Mouse (Mus musculus): ENCODE measurements around the gene 1520401A03Rik. TPM values are rescaled to one million over a fixed set of nuclear protein-coding genes. Genes with fewer than 3 reads are reported as not detected.
A peak's percentile ranks its signal among the peaks of the same experiment; 100 is the strongest.

The 1520401A03Rik gene
- polyA plus RNA-seq, 1 experiment from 2014 or later: 0.08 TPM

DNA sequence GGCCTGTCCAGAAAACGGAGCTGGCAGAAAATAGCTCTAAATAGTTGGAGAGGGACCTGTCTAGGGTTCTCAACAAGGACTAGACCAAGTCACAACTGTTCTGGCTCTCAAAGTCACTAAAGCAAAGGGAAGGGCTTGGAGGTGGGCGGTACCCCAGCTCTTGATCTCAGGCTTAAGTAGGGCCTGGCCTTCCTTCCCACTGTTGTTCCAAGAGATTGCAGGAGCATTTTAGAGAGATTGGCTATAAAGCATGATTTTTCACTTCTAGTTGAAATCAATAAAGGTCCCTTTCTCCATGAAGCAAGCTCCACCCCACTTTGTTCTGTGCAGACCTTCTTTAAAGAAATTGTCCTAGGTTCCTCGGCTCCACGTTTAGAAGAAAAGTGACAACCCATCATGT is 2.9 kb upstream of the 1520401A03Rik start:
- DNase-seq (ENCODE audit: low spot score) (no peak), ATAC-seq (ENCODE audit: low FRiP score) (no peak)
- Histone ChIP-seq H3K9ac (ENCODE audit: low read depth, low read length) (peak overlapping the region; percentile 76), H3K4me3 (ENCODE audit: low read depth, low read length) (no peak overlapping the region), H3K4me2 (replicated peaks; ENCODE audit: low read depth, low read length) (peak overlapping the region; percentile 94), H3K36me3 (ENCODE audit: control insufficient read depth, insufficient read depth, low read length) (no peaks in the 10 kb centered on the region), H3K27me3 (ENCODE audit: control insufficient read depth, insufficient read depth, low read length) (no peaks in the 10 kb centered on the region), H3K9me3 (ENCODE audit: control insufficient read depth, low read length) (no peaks in the 10 kb centered on the region), H3K27ac (ENCODE audit: low read depth, low read length) (no peak overlapping the region), H3K4me1 (replicated peaks; ENCODE audit: control insufficient read depth, insufficient read depth, low read length) (no peaks in the 10 kb centered on the region)
- 60% methylated on average over 4 of the region's 4 CpGs for WGBS

- Histone ChIP-seq H3K4me2 (replicated peaks; ENCODE audit: low read depth, low read length) (no peak overlapping the region), H3K27me3 (ENCODE audit: control insufficient read depth, insufficient read depth, low read length) (no peaks in the 10 kb centered on the region), H3K9ac (ENCODE audit: low read depth, low read length) (no peak overlapping the region), H3K36me3 (ENCODE audit: control insufficient read depth, insufficient read depth, low read length) (no peaks in the 10 kb centered on the region), H3K27ac (ENCODE audit: low read depth, low read length) (no peak overlapping the region), H3K4me3 (ENCODE audit: low read depth, low read length) (no peak overlapping the region), H3K9me3 (ENCODE audit: control insufficient read depth, low read length) (no peaks in the 10 kb centered on the region), H3K4me1 (replicated peaks; ENCODE audit: control insufficient read depth, insufficient read depth, low read length) (no peaks in the 10 kb centered on the region)
- DNase-seq (ENCODE audit: low spot score) (no peak), ATAC-seq (ENCODE audit: low FRiP score) (no peak)
- 80% methylated on average over 2 of the region's 2 CpGs for WGBS
Observed at GRCm38 (mm10) chr17:23721886-23722285, 697 bp downstream of the 1520401A03Rik start.

GRCm38 (mm10) chr17:23719455-23719854 is 3.1 kb downstream of the 1520401A03Rik start:
- WGBS: 21% methylated on average over 1 of the region's 1 CpGs
- no peak for ATAC-seq (ENCODE audit: low FRiP score)
- no peaks in the 10 kb centered on the region for H3K36me3 ChIP-seq (ENCODE audit: control insufficient read depth, insufficient read depth, low read length)
- DNase-seq (ENCODE audit: low spot score): no peak
- H3K4me1 ChIP-seq (replicated peaks; ENCODE audit: control insufficient read depth, insufficient read depth, low read length): no peaks in the 10 kb centered on the region
- no peak overlapping the region for H3K9ac ChIP-seq (ENCODE audit: low read depth, low read length)
- no peak overlapping the region for H3K4me2 ChIP-seq (replicated peaks; ENCODE audit: low read depth, low read length)
- H3K27me3 ChIP-seq (ENCODE audit: control insufficient read depth, insufficient read depth, low read length): no peaks in the 10 kb centered on the region
- H3K9me3 ChIP-seq (ENCODE audit: control insufficient read depth, low read length): no peaks in the 10 kb centered on the region
- H3K4me3 ChIP-seq (ENCODE audit: low read depth, low read length): no peak overlapping the region
- H3K27ac ChIP-seq (ENCODE audit: low read depth, low read length): no peak overlapping the region

DNA sequence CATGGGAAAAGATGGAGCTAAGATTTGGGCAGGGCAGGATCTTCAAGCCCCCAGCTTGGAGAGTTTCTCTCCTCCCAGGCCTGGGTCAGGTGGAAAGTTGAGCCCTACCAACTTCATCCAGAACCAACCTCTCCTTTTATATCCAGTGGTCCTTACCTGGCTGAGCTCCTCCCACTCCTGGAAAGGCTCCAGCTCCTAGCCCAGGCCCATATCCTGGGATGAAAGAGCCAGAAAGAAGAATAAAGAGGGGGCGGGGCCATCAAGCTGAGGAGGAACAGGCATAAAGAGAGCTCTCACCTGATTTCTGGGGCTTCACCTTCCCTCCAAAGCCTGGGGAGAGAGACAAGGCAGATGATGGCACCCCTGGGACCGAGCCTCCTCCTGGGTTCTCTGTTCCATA is 5.6 kb downstream of the 1520401A03Rik start:
- Histone ChIP-seq H3K4me2 (replicated peaks; ENCODE audit: low read depth, low read length) (no peak overlapping the region), H3K27ac (ENCODE audit: low read depth, low read length) (no peak overlapping the region), H3K4me1 (replicated peaks; ENCODE audit: control insufficient read depth, insufficient read depth, low read length) (no peaks in the 10 kb centered on the region), H3K4me3 (ENCODE audit: low read depth, low read length) (no peak overlapping the region), H3K27me3 (ENCODE audit: control insufficient read depth, insufficient read depth, low read length) (no peaks in the 10 kb centered on the region), H3K9ac (ENCODE audit: low read depth, low read length) (no peak overlapping the region), H3K9me3 (ENCODE audit: control insufficient read depth, low read length) (no peaks in the 10 kb centered on the region), H3K36me3 (ENCODE audit: control insufficient read depth, insufficient read depth, low read length) (no peaks in the 10 kb centered on the region)
- DNase-seq (ENCODE audit: low spot score): no peak
- 55% methylated on average over 2 of the region's 2 CpGs for WGBS
- no peak for ATAC-seq (ENCODE audit: low FRiP score)

DNA sequence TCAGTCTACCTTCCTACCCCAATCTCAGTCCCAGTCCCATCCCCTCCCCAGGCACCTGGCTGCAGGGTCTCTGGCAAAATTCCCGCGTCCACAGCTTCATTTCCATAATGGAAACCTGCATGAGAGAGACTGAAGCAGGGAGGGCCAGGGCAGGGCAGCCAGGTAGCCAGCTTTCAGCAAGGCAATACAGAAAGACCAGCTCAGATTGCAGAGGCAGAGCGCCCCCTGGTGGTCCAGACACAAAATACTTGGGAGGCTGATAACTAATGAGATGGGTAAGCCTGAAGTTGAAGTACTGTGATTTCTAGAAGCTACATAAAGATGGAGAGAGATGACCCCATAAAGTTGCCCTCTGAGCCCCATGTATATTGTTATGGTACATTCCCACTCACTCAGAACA is 16.4 kb downstream of the 1520401A03Rik start:
- Histone ChIP-seq H3K4me3 (ENCODE audit: low read depth, low read length) (no peak overlapping the region), H3K4me1 (replicated peaks; ENCODE audit: control insufficient read depth, insufficient read depth, low read length) (no peaks in the 10 kb centered on the region), H3K27me3 (ENCODE audit: control insufficient read depth, insufficient read depth, low read length) (no peaks in the 10 kb centered on the region), H3K36me3 (ENCODE audit: control insufficient read depth, insufficient read depth, low read length) (no peaks in the 10 kb centered on the region), H3K9me3 (ENCODE audit: control insufficient read depth, low read length) (no peaks in the 10 kb centered on the region), H3K9ac (ENCODE audit: low read depth, low read length) (no peak overlapping the region), H3K27ac (ENCODE audit: low read depth, low read length) (no peak overlapping the region), H3K4me2 (replicated peaks; ENCODE audit: low read depth, low read length) (no peak overlapping the region)
- DNase-seq (ENCODE audit: low spot score): peak; percentile 86
- ATAC-seq (ENCODE audit: low FRiP score): peak; percentile 68; the same call in 1 of the 2 replicates
- 2% methylated on average over 3 of the region's 3 CpGs for WGBS

DNA sequence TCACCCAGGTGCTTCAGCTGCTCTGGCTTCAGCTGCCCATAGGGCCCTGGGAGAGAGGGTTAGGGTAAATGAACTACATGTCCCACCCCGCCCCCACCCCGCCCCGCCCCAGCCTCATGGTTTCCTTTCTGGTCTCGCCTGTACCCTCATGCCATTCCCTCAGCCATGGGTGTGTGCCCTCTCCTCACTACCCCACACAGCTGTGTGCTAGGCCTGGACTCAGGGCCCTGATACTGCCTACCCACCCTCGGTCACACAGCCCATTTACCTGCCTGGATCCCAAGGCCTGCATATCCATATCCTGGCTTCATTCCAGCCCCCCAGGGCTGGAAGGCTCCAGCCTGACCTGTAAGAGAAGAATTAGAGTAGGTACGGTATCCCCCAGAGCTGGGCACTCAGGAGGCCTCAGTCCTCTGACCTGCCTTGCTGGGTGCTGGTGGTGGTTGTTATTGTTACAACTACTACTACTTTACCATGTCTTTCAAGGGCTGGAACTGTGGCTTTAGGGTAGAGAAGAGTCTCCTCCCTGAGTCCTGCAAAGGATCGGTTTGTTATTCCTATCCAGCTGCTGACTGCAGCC is 17.0 kb downstream of the 1520401A03Rik start:
- no peak for DNase-seq (ENCODE audit: low spot score)
- Histone ChIP-seq H3K9ac (ENCODE audit: low read depth, low read length) (no peak overlapping the region), H3K36me3 (ENCODE audit: control insufficient read depth, insufficient read depth, low read length) (no peaks in the 10 kb centered on the region), H3K27ac (ENCODE audit: low read depth, low read length) (no peak overlapping the region), H3K4me1 (replicated peaks; ENCODE audit: control insufficient read depth, insufficient read depth, low read length) (no peaks in the 10 kb centered on the region), H3K4me2 (replicated peaks; ENCODE audit: low read depth, low read length) (no peak overlapping the region), H3K9me3 (ENCODE audit: control insufficient read depth, low read length) (no peaks in the 10 kb centered on the region), H3K4me3 (ENCODE audit: low read depth, low read length) (no peak overlapping the region), H3K27me3 (ENCODE audit: control insufficient read depth, insufficient read depth, low read length) (no peaks in the 10 kb centered on the region)
- 75% methylated on average over 7 of the region's 7 CpGs for WGBS
- 0 out of 2 replicates have a peak, but pooled peaks have one; percentile 3 for ATAC-seq (ENCODE audit: low FRiP score)

GRCm38 (mm10) chr17:23704741-23705140 is 17.8 kb downstream of the 1520401A03Rik start:
- no peak for ATAC-seq (ENCODE audit: low FRiP score)
- peaks cover 4% of the 10 kb centered on the region; the same call in 1 of the 2 replicates for H3K27me3 ChIP-seq (ENCODE audit: control insufficient read depth, insufficient read depth, low read length)

GRCm38 (mm10) chr17:23703301-23703700 is 19.3 kb downstream of the 1520401A03Rik start:
- no peak overlapping the region for H3K9ac ChIP-seq (ENCODE audit: low read depth, low read length)
- peaks cover 5% of the 10 kb centered on the region; the same call in 1 of the 2 replicates for H3K4me1 ChIP-seq (replicated peaks; ENCODE audit: control insufficient read depth, insufficient read depth, low read length)
- H3K27ac ChIP-seq (ENCODE audit: low read depth, low read length): no peak overlapping the region
- no peak overlapping the region for H3K4me3 ChIP-seq (ENCODE audit: low read depth, low read length)
- no peaks in the 10 kb centered on the region for H3K9me3 ChIP-seq (ENCODE audit: control insufficient read depth, low read length)
- WGBS: 84% methylated on average over 9 of the region's 9 CpGs
- peaks cover 18% of the 10 kb centered on the region for H3K27me3 ChIP-seq (ENCODE audit: control insufficient read depth, insufficient read depth, low read length)
- ATAC-seq (ENCODE audit: low FRiP score): no peak
- H3K4me2 ChIP-seq (replicated peaks; ENCODE audit: low read depth, low read length): no peak overlapping the region
- no peak for DNase-seq (ENCODE audit: low spot score)
- no peaks in the 10 kb centered on the region for H3K36me3 ChIP-seq (ENCODE audit: control insufficient read depth, insufficient read depth, low read length)

More at GRCm38 (mm10) chr17:23704741-23705140, 17.8 kb downstream of the 1520401A03Rik start:
- no peak overlapping the region for H3K4me2 ChIP-seq (replicated peaks; ENCODE audit: low read depth, low read length)
- no peak for DNase-seq (ENCODE audit: low spot score)
- H3K27ac ChIP-seq (ENCODE audit: low read depth, low read length): no peak overlapping the region
- no peaks in the 10 kb centered on the region for H3K9me3 ChIP-seq (ENCODE audit: control insufficient read depth, low read length)
- WGBS: 68% methylated on average over 7 of the region's 7 CpGs
- H3K36me3 ChIP-seq (ENCODE audit: control insufficient read depth, insufficient read depth, low read length): no peaks in the 10 kb centered on the region
- H3K9ac ChIP-seq (ENCODE audit: low read depth, low read length): no peak overlapping the region
- no peaks in the 10 kb centered on the region for H3K4me1 ChIP-seq (replicated peaks; ENCODE audit: control insufficient read depth, insufficient read depth, low read length)
- H3K4me3 ChIP-seq (ENCODE audit: low read depth, low read length): no peak overlapping the region

DNA sequence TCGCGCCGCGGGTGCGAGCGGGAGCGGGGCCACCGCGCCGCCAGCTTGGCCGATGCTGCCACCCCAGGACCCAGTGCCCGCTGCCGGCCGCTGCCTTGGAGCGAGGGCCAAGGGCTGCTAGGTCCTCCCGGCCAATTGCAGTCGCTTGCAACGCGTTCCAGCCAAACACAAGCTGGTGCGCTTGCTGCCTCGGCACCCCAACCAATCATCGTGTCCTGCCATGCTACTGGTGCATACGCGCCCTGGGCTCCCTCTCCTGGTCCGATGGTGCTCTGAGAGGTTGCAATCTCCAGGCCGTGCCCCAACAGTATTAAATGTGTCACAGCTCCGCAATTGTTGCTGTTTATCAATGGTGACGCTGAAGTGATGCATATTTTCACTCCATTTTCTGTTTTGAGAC is 22.5 kb downstream of the 1520401A03Rik start:
- Histone ChIP-seq H3K4me3 (ENCODE audit: low read depth, low read length) (peak overlapping the region; percentile 73), H3K4me1 (replicated peaks; ENCODE audit: control insufficient read depth, insufficient read depth, low read length) (peaks cover 5% of the 10 kb centered on the region; the same call in 1 of the 2 replicates), H3K9me3 (ENCODE audit: control insufficient read depth, low read length) (no peaks in the 10 kb centered on the region), H3K9ac (ENCODE audit: low read depth, low read length) (peak overlapping the region; percentile 59), H3K27ac (ENCODE audit: low read depth, low read length) (peak overlapping the region; percentile 42; the same call in 1 of the 2 replicates), H3K36me3 (ENCODE audit: control insufficient read depth, insufficient read depth, low read length) (no peaks in the 10 kb centered on the region), H3K27me3 (ENCODE audit: control insufficient read depth, insufficient read depth, low read length) (peaks cover 24% of the 10 kb centered on the region), H3K4me2 (replicated peaks; ENCODE audit: low read depth, low read length) (peak overlapping the region; percentile 100)
- WGBS: under 1% methylated on average over 28 of the region's 28 CpGs
- ATAC-seq (ENCODE audit: low FRiP score) (peak; percentile 96), DNase-seq (ENCODE audit: low spot score) (peak; percentile 84)
